ENCODE assay signal across 14 mouse cellular contexts in genomic region chr1:73911981-73912380, GRCm38 (mm10).
DNase-seq lines count a peak whose midpoint lies in the region; ATAC-seq and TF ChIP-seq lines count a peak whose summit lies in the region.
"Had no signal": no experiment of that assay in that cellular context is flagged by ENCODE, and none has a peak within 500 bp of the region (broad histone marks: within the 10 kb centered on the region; RNA-seq: fewer than 3 reads in every experiment).

No protein-coding gene starts in this region.

- no peak overlapping the region for H3K4me3 ChIP-seq in heart, embryonic 14.5 days (ENCODE audit: control insufficient read depth in 1 of 2, insufficient read depth in 1 of 2, low read depth in 1 of 2, low read length in 2 of 2)
- no peak overlapping the region for H3K4me3 ChIP-seq in heart, embryonic 11.5 days (ENCODE audit: low read depth, low read length)
- H3K4me3 ChIP-seq in thymus, adult 2 months (ENCODE audit: control insufficient read depth, insufficient read depth, low read length): no peak overlapping the region
- H3K4me3 ChIP-seq: embryonic facial prominence, embryonic 15.5 days; forebrain, embryonic 12.5 days; hindbrain, embryonic 12.5 days; midbrain, embryonic 13.5 days had no signal

- 80% methylated on average over 8 of the region's 8 CpGs for WGBS in heart, embryonic 14.5 days
- WGBS in heart, embryonic 11.5 days (ENCODE audit: insufficient replicate concordance): 75% methylated on average over 8 of the region's 8 CpGs
- 94% methylated on average over 8 of the region's 8 CpGs for WGBS in thymus, adult 2 months

- H3K9ac ChIP-seq in heart, embryonic 14.5 days (ENCODE audit: low read length): peak overlapping the region; percentile 16; the same call in 1 of the 2 replicates
- H3K9ac ChIP-seq in heart, embryonic 11.5 days (ENCODE audit: low read depth, low read length): no peak overlapping the region
- H3K9ac ChIP-seq: embryonic facial prominence, embryonic 15.5 days; forebrain, embryonic 12.5 days; hindbrain, embryonic 12.5 days; midbrain, embryonic 13.5 days had no signal

- peaks cover 31 to 41% of the 10 kb centered on the region in 2 experiments for H3K4me1 ChIP-seq in heart, embryonic 14.5 days (ENCODE audit: control insufficient read depth in 2 of 2, insufficient read depth in 2 of 2, low read length in 2 of 2)
- H3K4me1 ChIP-seq in heart, embryonic 11.5 days (ENCODE audit: control insufficient read depth, insufficient read depth, low read length): peaks cover 31% of the 10 kb centered on the region
- H3K4me1 ChIP-seq in thymus, adult 2 months (replicated peaks; ENCODE audit: control insufficient read depth, insufficient read depth, low read length): 0 out of 2 replicates have a peak, but pooled peaks cover 5% of the 10 kb centered on the region

- no peaks in the 10 kb centered on the region for H3K9me3 ChIP-seq in heart, embryonic 14.5 days (ENCODE audit: control insufficient read depth, low read length)
- no peaks in the 10 kb centered on the region for H3K9me3 ChIP-seq in heart, embryonic 11.5 days (replicated peaks; ENCODE audit: control insufficient read depth, low read length)
- H3K9me3 ChIP-seq: embryonic facial prominence, embryonic 15.5 days; forebrain, embryonic 12.5 days; hindbrain, embryonic 12.5 days; midbrain, embryonic 13.5 days had no signal

- no peak for TF ChIP-seq CTCF in thymus, adult 2 months (IDR thresholded peaks at IDR 0.05; ENCODE audit: borderline replicate concordance, control insufficient read depth, extremely low read depth, insufficient read depth, low read length, poor library complexity)

- peak; percentile 0 for DNase-seq in layer of hippocampus, adult 9-11 months
- DNase-seq in layer of hippocampus, adult 9-10 months (ENCODE audit: low spot score): no peak
- peak; percentile 1 for DNase-seq in thymus, postnatal 14 days
- DNase-seq in thymus, adult 2 months: no peak
- DNase-seq in embryo, embryonic 10 days (ENCODE audit: low spot score): no peak

- H3K27me3 ChIP-seq in heart, embryonic 14.5 days (ENCODE audit: control insufficient read depth, insufficient read depth, low read length): no peaks in the 10 kb centered on the region
- no peaks in the 10 kb centered on the region for H3K27me3 ChIP-seq in heart, embryonic 11.5 days (ENCODE audit: control insufficient read depth, insufficient read depth, low read length)
- H3K27me3 ChIP-seq in thymus, adult 2 months (ENCODE audit: control insufficient read depth, insufficient read depth, low read length): no peaks in the 10 kb centered on the region
- H3K27me3 ChIP-seq: embryonic facial prominence, embryonic 15.5 days; forebrain, embryonic 12.5 days; hindbrain, embryonic 12.5 days; midbrain, embryonic 13.5 days had no signal

- TF ChIP-seq POLR2A in thymus, adult 2 months (IDR thresholded peaks at IDR 0.05; ENCODE audit: control insufficient read depth, extremely low read depth, insufficient read depth, low read length, poor library complexity): no peak

- no peak overlapping the region for H3K4me2 ChIP-seq in heart, embryonic 14.5 days (ENCODE audit: low read length)
- no peak overlapping the region for H3K4me2 ChIP-seq in heart, embryonic 11.5 days
- H3K4me2 ChIP-seq: embryonic facial prominence, embryonic 15.5 days; forebrain, embryonic 12.5 days; hindbrain, embryonic 12.5 days; liver, embryonic 11.5 days; midbrain, embryonic 13.5 days had no signal

- peaks cover 79% of the 10 kb centered on the region for H3K36me3 ChIP-seq in heart, embryonic 14.5 days (ENCODE audit: control insufficient read depth, insufficient read depth, low read length)
- peaks cover 19% of the 10 kb centered on the region for H3K36me3 ChIP-seq in heart, embryonic 11.5 days (ENCODE audit: control insufficient read depth, insufficient read depth, low read length)
- H3K36me3 ChIP-seq in thymus, adult 2 months (ENCODE audit: control insufficient read depth, insufficient read depth, low read length): no peaks in the 10 kb centered on the region; the same call in 1 of the 2 replicates
- H3K36me3 ChIP-seq: hindbrain, embryonic 12.5 days; midbrain, embryonic 13.5 days had no signal

- no peak overlapping the region for H3K27ac ChIP-seq in heart, embryonic 14.5 days (replicated peaks in 1 of 2; ENCODE audit: control insufficient read depth in 1 of 2, insufficient read depth in 1 of 2, low read depth in 2 of 2, low read length in 2 of 2)
- H3K27ac ChIP-seq in heart, embryonic 11.5 days (ENCODE audit: low read depth, low read length): no peak overlapping the region
- no peak overlapping the region for H3K27ac ChIP-seq in thymus, adult 2 months (ENCODE audit: control insufficient read depth, insufficient read depth, low read length)
- H3K27ac ChIP-seq: embryonic facial prominence, embryonic 15.5 days; forebrain, embryonic 12.5 days; hindbrain, embryonic 12.5 days; midbrain, embryonic 13.5 days; stomach, postnatal 0 days had no signal

- ATAC-seq in heart, embryonic 14.5 days (ENCODE audit: insufficient number of reproducible peaks, insufficient read depth, low FRiP score, low read depth): no peak
- no peak for ATAC-seq in heart, embryonic 11.5 days (replicated peaks; ENCODE audit: insufficient number of reproducible peaks, low FRiP score, low TSS enrichment)
- ATAC-seq: intestine, embryonic 16.5 days; midbrain, embryonic 13.5 days had no signal

Comparison
In these comparisons a context has a peak if more than half of its experiments do, and no peak if none do; other contexts are left out.
1. DNase-seq: peak in layer of hippocampus, adult 9-11 months (single experiment) and thymus, postnatal 14 days (single experiment); none in layer of hippocampus, adult 9-10 months (single experiment), thymus, adult 2 months (single experiment) and embryo, embryonic 10 days (single experiment).